Mouse (Mus musculus) ES-E14 (cell line): ENCODE data around the gene Syndig1.

ENCODE experiments used
- CHD2 ChIP-seq: IDR thresholded peaks from 2 replicates; pipeline ENCODE4 v1.6.1; 2014; ENCODE audit warnings: mild to moderate bottlenecking, low read depth, low read length, inconsistent platforms
- MAFK ChIP-seq: IDR thresholded peaks from 2 replicates; pipeline ENCODE4 v1.6.1; 2014; ENCODE audit warnings: mild to moderate bottlenecking, low read depth, low read length, inconsistent platforms; ENCODE audit not compliant: insufficient read depth
- ZC3H11A ChIP-seq: IDR thresholded peaks from 2 replicates; pipeline ENCODE4 v1.6.1; 2012; ENCODE audit warnings: low read depth, mild to moderate bottlenecking, inconsistent platforms, low read length, borderline replicate concordance
- ZNF384 ChIP-seq: IDR thresholded peaks from 2 replicates; pipeline ENCODE4 v1.6.1; 2012; ENCODE audit warnings: low read depth, low read length, inconsistent platforms

- TF ChIP-seq MAFK (no peak), ZC3H11A (no peak), ZNF384 (no peak), CHD2 (no peak)
Observed at GRCm38 (mm10) chr2:149939586-149939985, 110.6 kb downstream of the Syndig1 start.
